Mouse (Mus musculus) left cerebral cortex, postnatal 36 days (tissue): ENCODE results near the gene Coa3. TPM values are rescaled to one million over a fixed set of nuclear protein-coding genes. Genes with fewer than 3 reads are reported as not detected.
A peak's percentile ranks its signal among the peaks of the same experiment; 100 is the strongest.

ENCODE experiments used
- DNase-seq, 2 experiments: peaks; one replicate each; pipeline ENCODE4 v3.0.0; 2021 to 2022; ENCODE audit warnings: low spot score in 2 of 2, mixed read lengths in 1 of 2
- intact Hi-C: fragments of 180-260 bp; cut with DNase I; formaldehyde crosslinking; loops from one replicate; pipeline ENCODE4 v1.15.1; 2025
- total RNA-seq, 2 experiments: library from RNA; stranded (reverse); gene quantifications; 2 replicates each; pipeline ENCODE4 v1.2.3; 2021

Coa3 gene
- total RNA-seq, 2 experiments from 2014 or later: 97.7 to 112 TPM

DNA sequence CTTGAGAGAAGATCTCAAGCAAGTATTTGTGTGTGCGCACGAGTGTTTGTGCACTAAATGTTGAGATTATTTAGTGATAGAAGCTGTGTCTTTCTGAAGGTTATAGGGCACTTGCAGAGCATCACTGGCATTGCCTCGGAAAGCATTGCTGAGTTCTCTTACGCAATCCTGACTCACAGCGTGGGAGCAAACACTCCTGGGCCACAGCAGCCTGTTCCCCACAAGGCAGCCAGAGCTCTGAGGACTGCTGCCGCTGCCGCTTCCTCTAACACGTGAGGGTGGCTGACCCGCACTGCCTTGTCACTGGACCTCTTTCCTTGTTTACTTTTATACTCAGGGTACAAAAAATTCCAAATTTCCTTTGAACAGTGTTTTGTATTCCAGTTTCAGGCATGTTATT, 8.4 kb upstream of the Coa3 start:
- intact Hi-C loops: no loop called here
- DNase-seq: no peak

DNA sequence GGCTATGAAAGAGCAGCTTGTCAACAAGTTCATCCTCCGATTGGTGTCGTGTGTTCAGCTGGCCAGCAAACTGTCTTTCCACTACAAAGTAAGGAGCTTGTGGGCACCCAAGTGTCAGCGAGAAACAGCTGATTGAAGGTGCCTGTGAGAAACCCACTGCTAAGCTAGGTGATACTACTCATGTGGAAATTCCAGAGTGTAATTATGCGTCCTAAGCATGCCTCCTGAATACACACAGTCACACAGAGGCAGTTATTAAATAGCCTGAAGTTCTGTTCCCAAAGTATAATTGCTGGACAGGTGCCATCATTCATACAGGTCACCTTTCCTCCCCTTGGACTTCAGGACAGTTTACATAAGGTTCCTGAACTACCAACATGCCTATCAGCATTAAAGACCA, 4.9 kb upstream of the Coa3 start:
- intact Hi-C loops: no loop called here
- no peak for DNase-seq

DNA sequence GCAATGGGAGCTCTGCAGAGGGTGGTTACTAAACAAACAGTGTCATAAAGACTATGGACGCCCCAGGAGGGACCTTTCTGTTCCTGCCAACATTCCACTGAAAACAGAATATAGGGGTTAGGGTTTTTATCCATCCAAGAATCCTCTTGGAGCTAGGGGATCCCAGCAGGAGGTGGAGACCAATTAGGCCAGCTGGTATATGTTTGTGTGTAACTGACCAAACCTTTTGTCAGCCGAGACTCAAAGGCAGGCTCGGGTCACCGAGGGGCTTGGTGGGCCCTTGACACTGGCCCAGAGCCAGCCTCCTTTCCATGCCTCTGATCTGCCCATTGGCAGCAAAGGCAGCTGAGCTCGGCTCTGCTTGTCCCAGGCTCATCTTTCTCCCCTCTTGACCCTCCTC, 4.0 kb upstream of the Coa3 start:
- DNase-seq: no peak
- intact Hi-C loops: no loop called here

DNA sequence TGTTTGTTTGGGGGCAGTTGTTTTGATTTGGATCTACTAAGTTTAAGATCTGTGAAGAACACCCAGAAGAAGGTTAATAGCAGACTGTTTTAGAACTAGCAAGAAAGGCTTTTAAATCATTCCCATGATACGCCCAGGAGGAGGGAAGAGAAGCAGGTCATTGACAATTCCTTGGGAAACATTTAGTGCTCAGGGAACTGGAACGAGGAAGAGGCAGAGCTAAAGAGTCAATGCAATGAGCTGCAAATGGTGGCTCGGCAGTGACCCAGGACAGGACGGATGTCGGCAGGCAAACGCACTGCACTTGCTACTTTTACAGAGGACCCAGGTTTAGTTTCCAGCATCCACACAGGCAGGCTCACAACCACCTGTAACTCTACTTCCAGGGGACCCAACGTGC, 1.9 kb upstream of the Coa3 start:
- no peak for DNase-seq
- intact Hi-C loops: no loop called here

DNA sequence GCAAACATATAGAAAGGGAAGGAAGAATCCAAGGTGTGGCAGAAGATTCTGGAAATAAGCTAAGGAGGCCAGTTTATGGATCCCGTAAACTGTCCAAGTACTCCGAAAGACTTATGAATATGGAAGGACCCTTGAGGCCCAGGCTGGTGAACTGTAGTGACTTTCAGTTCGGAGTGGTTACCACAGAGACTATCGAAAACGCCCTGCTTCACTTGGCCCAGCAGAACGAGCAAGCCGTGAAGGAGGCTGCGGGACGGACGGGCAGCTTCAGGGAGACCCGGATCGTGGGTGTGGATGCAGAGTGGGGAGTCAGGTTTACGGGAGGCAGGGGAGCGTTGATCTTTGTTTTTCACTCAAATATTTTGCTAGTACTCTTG, 267 bp upstream of the Coa3 start:
- intact Hi-C loops: no loop called here
- no peak for DNase-seq

DNA sequence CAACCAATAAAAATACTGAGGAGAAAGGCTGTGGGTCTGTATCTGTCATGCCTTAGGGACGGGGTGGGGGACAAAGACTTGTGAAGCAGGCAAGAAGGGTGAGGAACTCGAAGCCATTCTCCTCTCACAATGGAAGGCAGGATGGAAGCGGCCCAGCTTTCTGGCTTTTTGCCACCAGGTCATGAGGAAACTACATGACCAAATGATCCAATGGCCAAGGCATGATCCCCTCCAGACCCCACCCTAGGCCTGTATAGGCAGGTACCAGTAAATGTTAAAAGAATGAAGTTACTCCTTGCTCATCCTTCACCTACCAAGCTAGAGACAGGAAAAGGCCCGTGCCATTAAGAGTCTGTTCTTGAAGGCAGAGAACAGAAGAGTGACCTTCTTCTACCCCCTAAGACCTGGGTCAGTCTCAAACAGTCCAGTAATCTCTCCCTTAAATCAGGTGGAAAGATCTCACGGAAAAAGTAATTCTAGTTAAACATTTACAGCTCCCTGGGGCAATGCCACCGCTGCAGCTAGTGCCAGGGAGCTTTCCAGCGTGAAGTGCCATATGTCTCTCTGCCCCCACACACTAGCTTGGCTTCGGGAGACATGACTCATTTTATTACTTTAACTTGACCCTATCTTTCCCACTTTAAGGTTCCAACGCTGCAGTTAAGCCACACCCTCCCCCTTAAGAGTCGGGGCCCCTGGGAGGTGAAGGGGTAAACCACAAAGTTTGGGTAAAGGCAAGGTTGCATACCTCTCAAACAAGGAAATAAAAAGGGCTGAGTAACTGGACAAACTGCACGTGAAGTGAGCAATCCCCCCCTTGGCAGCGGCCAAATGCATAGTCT, 1.3 kb downstream of the Coa3 start:
- peak in 1 of 2 experiments; percentile 36 for DNase-seq
- intact Hi-C loops: no loop called here

DNA sequence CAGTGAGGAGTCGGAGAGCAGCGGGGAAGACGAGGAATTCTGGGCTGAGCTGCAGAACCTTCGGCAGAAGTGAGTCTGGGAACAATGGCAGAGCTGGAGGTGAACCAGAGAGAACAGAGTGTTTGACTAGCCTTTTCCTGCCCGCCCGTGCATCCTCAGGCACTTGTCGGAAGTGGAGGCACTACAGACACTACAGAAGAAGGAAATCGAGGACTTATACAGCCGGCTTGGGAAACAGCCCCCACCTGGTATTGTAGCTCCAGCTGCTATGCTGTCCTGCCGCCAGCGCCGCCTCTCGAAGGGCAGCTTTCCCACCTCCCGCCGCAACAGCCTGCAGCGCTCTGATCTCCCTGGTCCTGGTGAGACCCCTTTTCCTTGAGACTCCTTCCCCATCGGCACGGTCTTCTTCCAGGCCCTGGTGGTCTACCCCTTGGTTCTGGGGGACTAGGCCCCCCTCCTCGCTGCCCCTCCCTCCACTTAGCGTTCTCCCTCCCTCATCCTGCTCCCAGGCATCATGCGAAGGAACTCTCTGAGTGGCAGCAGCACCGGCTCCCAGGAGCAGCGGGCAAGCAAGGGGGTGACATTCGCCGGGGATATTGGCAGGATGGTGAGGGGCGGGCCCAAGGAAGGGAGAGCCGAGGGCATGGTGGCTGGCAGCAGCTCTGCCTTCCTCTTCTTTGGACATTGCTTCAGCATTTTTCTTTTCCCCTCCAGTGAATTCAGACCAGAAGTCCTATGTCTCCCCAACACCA, 2.4 kb downstream of the Coa3 start:
- DNase-seq: no peak
- intact Hi-C loops: no loop called here

DNA sequence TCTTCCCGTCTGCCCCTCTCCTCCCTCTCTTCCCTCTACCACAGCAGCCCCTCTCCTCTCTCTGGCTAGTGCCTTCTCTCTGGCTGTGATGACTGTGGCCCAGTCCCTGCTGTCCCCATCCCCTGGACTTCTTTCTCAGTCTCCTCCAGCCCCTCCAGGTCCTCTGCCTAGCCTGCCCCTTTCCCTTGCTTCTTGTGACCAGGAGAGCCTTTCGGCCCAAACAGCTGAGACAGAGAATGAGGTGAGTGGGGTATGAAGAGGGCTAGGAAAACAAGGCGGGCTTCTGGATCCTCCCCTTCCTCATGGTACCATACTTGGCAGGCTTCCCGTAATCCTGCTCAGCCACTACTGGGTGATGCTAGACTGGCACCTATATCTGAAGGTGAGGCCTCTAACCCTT, 3.6 kb downstream of the Coa3 start:
- no peak for DNase-seq
- intact Hi-C loops: no loop called here

DNA sequence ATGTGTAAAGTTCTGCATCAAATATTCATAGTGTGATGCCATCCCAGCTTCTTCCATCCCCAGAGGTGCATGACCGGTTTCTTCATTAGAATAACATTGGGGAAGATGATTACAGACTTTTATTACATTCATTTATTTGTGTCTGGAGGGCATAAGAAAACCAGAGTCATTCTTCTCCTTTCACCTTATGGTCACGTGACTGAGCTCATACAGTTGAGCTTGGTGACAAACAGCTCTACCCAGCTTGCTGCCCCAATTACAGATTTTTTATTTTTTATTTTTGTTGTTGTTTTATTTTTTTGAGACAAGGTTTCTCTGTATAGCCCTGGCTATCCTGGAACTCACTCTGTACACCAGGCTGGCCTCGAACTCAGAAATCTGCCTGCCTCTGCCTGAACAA, 6.5 kb downstream of the Coa3 start:
- intact Hi-C loops: no loop called here
- no peak for DNase-seq

DNA sequence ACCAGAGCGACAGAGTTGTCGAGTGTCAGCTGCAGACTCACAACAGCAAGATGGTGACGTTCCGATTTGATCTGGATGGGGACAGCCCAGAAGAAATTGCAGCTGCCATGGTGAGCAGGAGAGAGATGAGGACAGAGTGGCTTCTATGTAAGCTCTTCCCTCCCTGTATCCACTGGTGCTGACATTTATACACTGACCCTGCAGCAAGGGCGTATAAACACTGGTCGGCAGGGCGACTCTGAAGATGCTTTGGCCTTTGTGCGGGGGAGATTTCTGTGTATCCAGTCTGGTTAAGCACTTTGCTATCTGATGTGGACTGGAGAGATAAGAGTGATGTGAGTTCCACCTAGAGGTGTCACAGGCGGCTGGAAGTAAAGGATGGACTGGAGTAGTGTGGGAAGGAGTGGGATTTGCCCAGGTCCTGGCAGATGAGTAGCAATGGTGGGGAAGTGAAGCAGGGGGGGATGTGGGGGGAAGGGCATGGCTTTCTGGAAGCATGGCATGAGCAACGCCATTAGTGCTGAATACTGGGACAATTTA, 9.3 kb downstream of the Coa3 start:
- no peak for DNase-seq
- intact Hi-C loops: no loop called here

DNA sequence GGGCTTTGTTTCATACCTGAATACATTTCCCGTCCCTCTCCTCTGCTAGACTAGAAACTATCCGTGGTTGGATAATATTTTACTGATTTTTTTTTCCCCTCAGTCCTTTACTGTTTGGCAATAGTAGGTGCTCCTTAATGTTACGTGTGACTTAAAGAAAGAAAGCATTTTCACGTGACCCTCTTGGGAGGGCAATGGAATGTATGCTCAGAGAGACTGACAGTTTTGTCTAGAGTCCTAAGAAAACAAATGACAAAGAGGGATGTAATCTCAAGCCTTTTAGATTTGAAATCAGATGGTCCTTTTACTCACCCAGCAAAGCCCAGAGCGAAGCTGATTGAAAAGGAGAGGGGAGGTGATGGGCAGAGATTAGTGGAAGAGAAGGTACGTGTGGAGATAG, 13.0 kb downstream of the Coa3 start:
- DNase-seq: no peak
- intact Hi-C loops: no loop called here

DNA sequence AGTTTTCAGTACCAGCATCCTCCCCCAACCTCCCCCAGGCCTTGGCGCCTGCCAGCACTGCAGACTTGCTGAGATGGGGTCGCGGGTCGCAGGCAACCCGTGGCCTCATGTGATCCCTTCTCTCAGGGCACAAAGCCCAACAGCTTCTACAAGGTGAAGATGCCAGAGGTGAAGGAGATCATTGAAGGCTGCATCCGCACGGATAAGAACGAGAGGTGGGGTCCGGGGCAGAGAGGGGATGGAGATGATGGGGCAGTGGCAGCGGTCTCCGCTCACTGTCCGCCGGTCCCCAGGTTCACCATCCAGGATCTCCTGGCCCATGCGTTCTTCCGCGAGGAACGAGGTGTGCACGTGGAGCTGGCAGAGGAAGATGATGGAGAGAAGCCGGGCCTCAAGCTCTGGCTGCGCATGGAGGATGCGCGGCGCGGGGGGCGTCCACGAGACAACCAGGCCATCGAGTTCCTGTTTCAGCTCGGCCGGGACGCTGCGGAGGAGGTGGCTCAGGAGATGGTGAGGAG, 13.9 kb downstream of the Coa3 start:
- intact Hi-C loops: no loop called here

DNA sequence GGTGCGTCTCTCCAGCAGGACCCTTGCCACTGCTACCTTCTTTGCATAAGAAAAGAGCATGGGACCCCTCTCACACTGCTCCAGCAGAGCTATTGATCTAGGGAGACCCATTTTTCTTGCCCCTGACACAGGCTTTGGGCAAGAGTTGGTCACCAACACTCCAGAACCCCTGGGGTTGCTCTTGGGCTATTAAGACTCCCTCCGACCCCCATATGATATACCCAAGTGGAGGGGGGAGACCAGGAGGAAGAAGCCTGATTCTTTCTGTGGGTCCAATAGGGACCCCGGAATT, 15.0 kb downstream of the Coa3 start:
- intact Hi-C loops: no loop called here
- DNase-seq: no peak

More for the DNA sequence above, 13.9 kb downstream of the Coa3 start:
- no peak for DNase-seq

DNA sequence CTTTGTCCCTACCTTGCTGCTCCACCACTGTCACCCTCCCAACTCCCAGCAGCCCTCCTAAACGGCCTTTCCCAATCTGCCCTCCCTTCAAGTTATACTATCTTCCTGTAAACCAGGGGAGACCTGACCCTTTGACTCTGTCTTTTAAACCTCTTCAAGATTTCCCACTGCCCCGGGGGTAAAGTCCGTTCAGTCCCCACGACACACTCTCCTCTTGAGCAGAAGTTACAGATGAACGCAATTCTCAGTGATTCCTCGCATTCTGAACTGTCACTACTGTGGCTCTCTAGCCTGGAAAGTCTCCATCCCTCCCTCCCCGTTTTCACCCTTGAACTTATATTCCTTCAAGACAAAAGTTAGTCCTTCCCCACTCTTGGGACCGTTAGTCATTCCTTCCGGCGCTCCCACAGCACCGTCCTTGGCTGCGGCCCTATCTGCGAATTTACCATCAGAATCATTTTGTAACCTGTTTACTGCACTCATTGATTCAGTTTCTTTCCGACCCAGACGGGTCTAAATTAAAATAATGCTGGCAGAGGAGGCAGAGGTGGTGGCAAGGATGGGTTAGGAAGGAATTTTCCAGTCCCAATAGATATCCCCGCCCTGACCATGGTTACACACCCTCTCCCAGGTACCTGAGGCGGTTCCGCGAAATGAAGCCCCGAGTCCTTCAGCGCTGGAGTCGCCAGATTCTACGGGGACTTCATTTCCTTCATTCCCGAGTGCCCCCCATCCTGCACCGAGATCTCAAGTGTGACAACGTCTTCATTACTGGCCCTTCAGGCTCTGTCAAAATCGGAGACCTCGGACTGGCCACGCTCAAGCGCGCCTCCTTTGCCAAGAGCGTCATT, 15.6 kb downstream of the Coa3 start:
- intact Hi-C loops: no loop called here

DNA sequence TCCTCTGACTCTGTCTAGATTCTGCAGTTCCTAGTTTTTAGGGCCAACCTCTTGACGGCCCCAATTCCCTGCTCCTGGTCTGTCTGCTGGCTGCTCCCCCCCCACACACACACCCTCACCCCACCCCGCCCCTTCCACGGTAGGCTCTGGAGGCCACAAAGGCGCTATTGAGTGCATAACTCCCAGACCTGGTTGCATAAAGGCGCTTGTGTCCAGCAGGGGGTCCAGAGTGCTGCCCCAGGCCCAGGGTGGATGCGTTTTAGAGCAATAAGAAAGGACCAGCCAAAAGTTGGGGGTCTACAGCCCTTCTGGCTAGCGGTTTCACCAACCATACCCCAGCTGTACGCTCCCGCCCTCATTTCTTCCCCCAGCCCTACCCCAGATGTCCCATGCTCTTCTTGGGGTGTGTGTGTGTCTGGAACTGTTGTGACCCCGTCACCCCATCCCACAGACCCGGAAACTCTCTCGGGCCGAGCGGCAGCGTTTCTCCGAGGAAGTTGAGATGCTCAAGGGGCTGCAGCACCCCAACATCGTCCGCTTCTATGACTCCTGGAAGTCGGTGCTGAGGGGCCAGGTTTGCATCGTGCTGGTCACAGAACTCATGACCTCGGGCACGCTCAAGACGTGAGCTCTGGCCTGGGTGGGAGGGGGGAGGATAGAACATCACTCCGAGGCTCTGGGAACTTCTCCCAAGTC, 16.5 kb downstream of the Coa3 start:
- intact Hi-C loops: no loop called here
- DNase-seq: no peak

More for the DNA sequence above, 15.6 kb downstream of the Coa3 start:
- no peak for DNase-seq

DNA sequence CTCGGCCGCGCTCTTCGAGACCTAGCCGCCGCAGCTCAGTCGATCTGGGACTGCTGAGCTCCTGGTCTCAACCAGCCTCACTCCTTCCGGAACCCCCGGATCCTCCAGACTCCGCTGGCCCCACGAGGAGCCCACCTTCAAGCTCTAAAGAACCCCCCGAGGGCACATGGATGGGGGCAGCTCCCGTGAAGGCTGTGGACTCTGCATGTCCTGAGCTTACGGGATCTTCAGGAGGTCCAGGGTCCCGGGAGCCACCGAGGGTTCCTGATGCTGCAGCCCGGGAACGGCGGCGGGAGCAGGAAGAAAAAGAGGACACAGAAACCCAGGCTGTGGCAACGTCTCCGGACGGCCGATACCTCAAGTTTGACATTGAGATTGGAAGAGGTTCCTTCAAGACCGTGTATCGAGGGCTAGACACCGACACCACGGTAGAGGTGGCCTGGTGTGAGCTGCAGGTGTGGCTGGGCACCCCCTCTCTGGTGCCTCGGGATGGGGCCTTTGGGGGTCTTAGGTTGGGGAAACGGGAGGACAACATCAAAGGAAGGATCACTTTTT, 18.0 kb downstream of the Coa3 start:
- intact Hi-C loops: no loop called here
- no peak for DNase-seq

DNA sequence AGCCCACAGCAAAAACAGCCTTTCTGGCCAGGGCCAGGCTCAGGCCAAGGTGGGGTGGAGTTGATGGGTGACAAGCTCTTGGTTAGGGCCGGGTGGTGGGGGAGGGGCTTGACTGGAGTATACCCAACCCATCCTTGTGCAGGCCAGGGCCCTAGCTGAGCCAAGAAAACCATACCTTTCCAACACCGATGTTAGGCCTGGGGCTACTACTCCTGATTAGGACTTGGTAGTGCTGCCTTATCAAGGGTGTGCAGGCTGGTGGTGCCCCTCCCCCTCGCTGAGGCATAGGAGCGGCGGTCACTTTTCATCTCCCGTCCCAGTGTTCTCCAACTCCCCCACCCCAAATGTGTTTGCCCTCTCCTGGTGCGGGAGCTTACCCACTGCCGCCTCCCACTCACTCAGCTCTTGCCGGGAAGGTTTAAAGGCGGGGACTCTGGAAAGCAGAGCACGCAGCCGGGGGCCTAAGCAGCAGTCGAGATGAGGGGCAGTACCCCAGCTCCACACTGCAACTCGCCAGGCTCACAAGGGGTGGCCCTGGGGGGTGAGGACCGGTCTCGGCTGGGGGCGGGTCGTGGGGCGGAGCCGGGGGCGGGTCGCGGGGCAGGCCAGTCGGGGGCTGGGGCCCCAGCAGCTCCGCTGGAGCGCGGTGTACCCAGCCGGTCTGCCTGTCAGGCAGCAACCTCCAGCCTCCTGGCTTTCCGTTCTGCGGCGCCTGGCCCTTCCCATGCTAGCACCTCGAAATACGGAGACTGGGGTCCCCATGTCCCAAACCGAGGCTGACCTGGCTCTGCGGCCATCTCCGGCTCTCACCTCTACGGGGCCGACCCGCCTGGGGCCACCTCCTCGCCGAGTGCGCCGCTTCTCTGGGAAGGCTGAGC, 18.7 kb downstream of the Coa3 start, which contains the start of gene Wnk4:
Wnk4 (plus strand) TSS at position 620 of the 878 bp plus-strand sequence.
- DNase-seq: no peak
- intact Hi-C loops: no loop called here

DNA sequence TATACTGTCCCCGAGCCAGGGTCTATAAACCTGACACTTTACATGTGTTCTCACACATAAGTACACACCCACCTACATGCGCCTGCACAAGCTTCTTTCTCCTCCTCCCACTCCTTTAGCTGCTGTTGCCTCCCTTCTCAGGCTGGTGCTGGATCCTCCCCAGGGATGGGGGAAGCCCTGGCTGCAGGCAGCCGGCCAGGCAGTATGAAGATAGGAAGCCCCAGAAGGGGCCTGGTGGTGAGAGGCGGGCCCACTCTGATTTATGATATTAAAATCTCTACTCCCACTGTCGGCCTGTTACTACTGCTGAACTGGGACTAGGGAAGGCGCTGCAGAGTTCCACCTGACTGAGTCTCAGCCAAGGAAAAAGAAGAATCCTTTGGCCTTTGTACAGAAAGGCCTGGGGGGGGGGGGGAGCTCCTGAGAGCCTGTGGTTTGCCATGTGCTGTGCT, 19.6 kb downstream of the Coa3 start:
- peak; percentile 78 to 80 for DNase-seq
- intact Hi-C loops: no loop called here
